Mouse (Mus musculus) forebrain, embryonic 11.5 days (tissue): ENCODE data around the gene Orc3. TPM values are rescaled to one million over a fixed set of nuclear protein-coding genes. Genes with fewer than 3 reads are reported as not detected.
"Not testable (repeated sequence)": the region's sequence is repeated elsewhere in the genome, so short reads cannot be mapped to it uniquely, and the experiment has no call there.

ENCODE experiments used
- ATAC-seq: fragments of 200-750 bp; cut with Nextera tagmentation; replicated peaks from 2 replicates; pipeline ENCODE4 v1.8.0; 2017; ENCODE audit warnings: moderate TSS enrichment; ENCODE audit not compliant: low FRiP score
- DNase-seq: peaks from one replicate; pipeline ENCODE4 v3.0.0-alpha.2; 2017; ENCODE audit warnings: low spot score
- H3K27ac ChIP-seq: fragments of 300-500 bp; sonication (generic); 2 replicates; pipeline ENCODE4 v1.5.1; 2014; ENCODE audit warnings: low read depth, low read length
- H3K27me3 ChIP-seq: fragments of 300-500 bp; sonication (generic); 2 replicates; pipeline ENCODE4 v1.6.1; 2014; ENCODE audit warnings: mild to moderate bottlenecking, low read length, mixed read lengths; ENCODE audit not compliant: control insufficient read depth, insufficient read depth
- H3K36me3 ChIP-seq: fragments of 300-500 bp; sonication (generic); 2 replicates; pipeline ENCODE4 v1.6.1; 2014; ENCODE audit warnings: mild to moderate bottlenecking, low read length, moderate library complexity, mixed read lengths; ENCODE audit not compliant: control insufficient read depth, insufficient read depth
- H3K4me1 ChIP-seq: fragments of 300-500 bp; sonication (generic); replicated peaks from 2 replicates; pipeline ENCODE4 v1.6.1; 2014; ENCODE audit warnings: low read length, mixed read lengths; ENCODE audit not compliant: control insufficient read depth, insufficient read depth
- H3K4me2 ChIP-seq: fragments of 300-500 bp; sonication (generic); 2 replicates; pipeline ENCODE4 v1.6.1; 2014; ENCODE audit warnings: low read depth, mild to moderate bottlenecking, low read length, moderate library complexity, mixed read lengths; ENCODE audit not compliant: severe bottlenecking
- H3K4me3 ChIP-seq: fragments of 300-500 bp; sonication (generic); 2 replicates; pipeline ENCODE4 v1.5.1; 2014; ENCODE audit warnings: low read depth, low read length
- H3K9ac ChIP-seq: fragments of 300-500 bp; sonication (generic); 2 replicates; pipeline ENCODE4 v1.6.1; 2014; ENCODE audit warnings: low read length
- H3K9me3 ChIP-seq: fragments of 300-500 bp; sonication (generic); 2 replicates; pipeline ENCODE4 v1.6.1; 2016; ENCODE audit warnings: low read length, mixed read lengths; ENCODE audit not compliant: control insufficient read depth
- WGBS: fragments of 180-500 bp; shearing (Covaris S2); extraction: QIAGEN DNeasy Blood & Tissue Kit; methylation state at CpG from one replicate; pipeline ENCODE4 v1.1.7; 2014; 5-methylcytosine and 5-hydroxymethylcytosine counted together
- polyA plus RNA-seq: library from polyadenylated mRNA; unstranded; fragments of >200 nt; fragmentation: Nextera tagmentation; extraction: Ambion mirVana; gene quantifications from 2 replicates; pipeline ENCODE4 v1.2.1, GENCODE M21; 2014

The Orc3 gene
- polyA plus RNA-seq, 1 experiment from 2014 or later, result 133 TPM

DNA sequence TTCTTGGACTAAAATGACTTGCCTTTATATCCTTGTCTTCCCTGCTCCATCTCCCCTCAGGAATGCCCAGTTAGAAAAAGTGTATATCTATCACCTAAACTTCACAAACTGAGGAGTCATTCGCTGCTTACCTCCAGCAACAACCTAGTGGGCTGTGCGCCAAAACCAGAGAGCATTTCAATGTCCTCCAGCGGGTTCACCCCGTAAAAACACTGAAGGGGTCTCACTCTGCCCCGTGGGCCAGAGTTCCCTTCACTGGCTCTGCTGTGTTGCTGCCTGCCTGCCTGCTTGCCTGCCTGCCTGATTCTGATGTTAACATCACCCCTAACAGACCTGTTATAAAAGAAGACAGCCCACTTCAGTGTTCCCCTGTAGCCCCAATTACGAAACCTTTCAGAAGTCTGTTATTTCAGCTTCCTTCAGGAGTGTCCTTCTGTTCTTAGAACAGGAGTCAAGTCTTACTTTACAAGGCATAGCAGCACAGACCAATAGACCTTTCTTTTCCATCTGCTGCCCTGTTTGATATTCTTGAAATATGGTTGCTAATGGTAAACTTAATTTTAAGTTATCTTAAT lies 1.1 kb downstream of the Orc3 start:
- WGBS, result 78% methylated on average over 6 of the region's 6 CpGs
- ATAC-seq (no peak), DNase-seq (no peak)
- Histone ChIP-seq H3K4me3 (peak overlapping the region; percentile 77), H3K9me3 (no peaks in the 10 kb centered on the region), H3K27ac (no peak overlapping the region), H3K27me3 (no peaks in the 10 kb centered on the region), H3K4me1 (peaks cover 13% of the 10 kb centered on the region), H3K36me3 (no peaks in the 10 kb centered on the region), H3K9ac (peak overlapping the region; percentile 88; the same call in 1 of the 2 replicates), H3K4me2 (peak overlapping the region; percentile 90)

DNA sequence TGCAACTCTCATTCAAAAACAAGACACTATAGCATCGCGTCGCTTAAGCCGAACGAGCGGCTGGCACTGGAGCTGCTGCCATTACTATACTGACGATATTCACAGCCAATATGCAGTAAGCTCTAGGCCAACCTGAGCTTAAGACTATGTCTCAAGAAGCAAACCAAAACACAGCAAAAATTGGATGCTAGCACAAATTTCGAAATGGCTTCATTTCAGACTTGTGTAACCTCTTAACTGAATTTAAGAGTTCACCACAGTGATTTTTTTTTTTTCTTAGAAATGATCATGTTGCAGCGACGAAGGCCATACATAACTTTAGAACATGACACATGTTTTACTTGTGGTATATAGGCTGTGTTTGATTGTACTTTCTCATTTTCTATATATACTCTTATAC lies 8.1 kb downstream of the Orc3 start:
- no peak overlapping the region for H3K4me3 ChIP-seq
- peaks cover 5% of the 10 kb centered on the region; the same call in 1 of the 2 replicates for H3K36me3 ChIP-seq
- DNase-seq, result no peak
- H3K27ac ChIP-seq, result no peak overlapping the region
- no peak overlapping the region for H3K4me2 ChIP-seq
- 98% methylated on average over 10 of the region's 10 CpGs for WGBS
- H3K27me3 ChIP-seq, result no peaks in the 10 kb centered on the region
- H3K9me3 ChIP-seq, result no peaks in the 10 kb centered on the region
- no peak overlapping the region for H3K9ac ChIP-seq
- no peak for ATAC-seq
- no peaks in the 10 kb centered on the region for H3K4me1 ChIP-seq

DNA sequence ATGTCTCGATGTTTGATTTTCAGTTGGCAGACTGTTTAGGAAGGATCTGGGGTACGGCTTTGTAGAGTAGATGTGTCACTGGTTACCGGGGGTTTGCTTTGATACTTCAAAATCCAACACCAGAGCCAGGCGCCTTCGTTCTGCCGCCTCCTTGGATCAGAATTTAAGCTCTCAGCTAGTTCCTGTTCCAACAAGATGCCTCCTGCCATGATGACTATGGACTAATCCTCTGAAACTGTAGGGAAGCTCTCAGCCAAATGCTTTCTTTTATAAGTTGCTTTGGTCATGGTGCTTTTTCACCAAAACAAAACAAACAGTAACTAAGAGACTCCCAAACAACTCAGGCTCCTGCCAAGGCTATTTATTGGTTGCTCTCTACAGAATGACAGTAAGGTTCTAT lies 11.6 kb downstream of the Orc3 start:
- no peak for ATAC-seq
- Histone ChIP-seq H3K27ac (no peak overlapping the region), H3K36me3 (peaks cover 7% of the 10 kb centered on the region; the same call in 1 of the 2 replicates), H3K9me3 (no peaks in the 10 kb centered on the region), H3K4me3 (no peak overlapping the region), H3K9ac (no peak overlapping the region), H3K27me3 (no peaks in the 10 kb centered on the region), H3K4me2 (no peak overlapping the region), H3K4me1 (no peaks in the 10 kb centered on the region)
- WGBS, result 88% methylated on average over 6 of the region's 6 CpGs
- no peak for DNase-seq

- Histone ChIP-seq H3K4me2 (no peak overlapping the region), H3K27me3 (no peaks in the 10 kb centered on the region), H3K27ac (no peak overlapping the region), H3K9me3 (no peaks in the 10 kb centered on the region), H3K36me3 (peaks cover 9% of the 10 kb centered on the region; the same call in 1 of the 2 replicates), H3K4me3 (no peak overlapping the region), H3K9ac (no peak overlapping the region), H3K4me1 (no peaks in the 10 kb centered on the region)
- ATAC-seq, result no peak
- DNase-seq, result no peak
- WGBS, result 90% methylated on average over 7 of the region's 7 CpGs
Measured at GRCm38 (mm10) chr4:34584871-34585607, 29.7 kb downstream of the Orc3 start.

GRCm38 (mm10) chr4:34583427-34583826 lies 31.3 kb downstream of the Orc3 start:
- H3K36me3 ChIP-seq, result peaks cover 13% of the 10 kb centered on the region

GRCm38 (mm10) chr4:34582476-34582875 lies 32.3 kb downstream of the Orc3 start:
- H3K27me3 ChIP-seq, result no peaks in the 10 kb centered on the region
- H3K4me3 ChIP-seq, result no peak overlapping the region
- H3K9ac ChIP-seq, result no peak overlapping the region
- DNase-seq (no peak), ATAC-seq (no peak)
- H3K4me1 ChIP-seq, result no peaks in the 10 kb centered on the region
- no peaks in the 10 kb centered on the region for H3K9me3 ChIP-seq
- no peak overlapping the region for H3K27ac ChIP-seq
- no peak overlapping the region for H3K4me2 ChIP-seq
- peaks cover 13% of the 10 kb centered on the region for H3K36me3 ChIP-seq
- 71% methylated on average over 5 of the region's 5 CpGs for WGBS

More at GRCm38 (mm10) chr4:34583427-34583826, 31.3 kb downstream of the Orc3 start:
- no peak overlapping the region for H3K9ac ChIP-seq
- ATAC-seq, result no peak
- no peak overlapping the region for H3K4me2 ChIP-seq
- H3K27me3 ChIP-seq, result no peaks in the 10 kb centered on the region
- DNase-seq, result no peak
- H3K27ac ChIP-seq, result no peak overlapping the region
- no peaks in the 10 kb centered on the region for H3K9me3 ChIP-seq
- WGBS, result 90% methylated on average over 3 of the region's 3 CpGs
- H3K4me3 ChIP-seq, result no peak overlapping the region
- H3K4me1 ChIP-seq, result no peaks in the 10 kb centered on the region

DNA sequence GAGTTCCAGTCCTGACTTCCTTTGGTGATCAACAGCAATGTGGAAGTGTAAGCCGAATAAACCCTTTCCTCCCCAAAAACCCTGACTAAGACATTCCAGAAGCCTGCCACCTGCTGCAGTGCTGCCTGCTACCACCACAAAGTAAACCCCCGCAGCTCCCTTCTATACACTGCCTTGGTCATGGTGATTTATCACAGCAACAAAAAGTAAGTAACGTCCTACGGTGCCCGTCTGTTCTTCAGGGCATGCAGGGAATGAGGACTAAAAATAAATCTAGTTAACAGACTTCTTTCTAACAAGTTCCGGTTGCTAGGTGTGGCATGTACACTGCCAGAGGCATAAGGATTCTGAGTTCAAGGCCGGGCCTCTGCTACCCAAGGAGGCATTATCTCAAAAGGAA lies 32.8 kb downstream of the Orc3 start:
- whole genome bisulfite sequencing, result 85% methylated on average over 7 of the region's 7 CpGs
- Histone ChIP-seq H3K4me1 (no peaks in the 10 kb centered on the region), H3K4me2 (no peak overlapping the region), H3K4me3 (no peak overlapping the region), H3K27ac (no peak overlapping the region), H3K9ac (no peak overlapping the region), H3K9me3 (no peaks in the 10 kb centered on the region), H3K36me3 (peaks cover 13% of the 10 kb centered on the region), H3K27me3 (no peaks in the 10 kb centered on the region)
- ATAC-seq, result no peak
- DNase-seq, result no peak

GRCm38 (mm10) chr4:34581489-34581888 lies 33.3 kb downstream of the Orc3 start:
- H3K4me1 ChIP-seq, H3K4me3 ChIP-seq, ATAC-seq, H3K27me3 ChIP-seq, DNase-seq, H3K27ac ChIP-seq, H3K4me2 ChIP-seq, H3K9me3 ChIP-seq, H3K9ac ChIP-seq: not testable (repeated sequence)
- 90% methylated on average over 1 of the region's 1 CpGs for WGBS
- peaks cover 13% of the 10 kb centered on the region for H3K36me3 ChIP-seq

- Histone ChIP-seq H3K4me1 (no peaks in the 10 kb centered on the region), H3K36me3 (peaks cover 16% of the 10 kb centered on the region), H3K4me3 (no peak overlapping the region), H3K4me2 (no peak overlapping the region), H3K27me3 (no peaks in the 10 kb centered on the region), H3K9ac (no peak overlapping the region), H3K27ac (no peak overlapping the region), H3K9me3 (no peaks in the 10 kb centered on the region)
- 89% methylated on average over 1 of the region's 1 CpGs for WGBS
- ATAC-seq (no peak), DNase-seq (no peak)
Measured at GRCm38 (mm10) chr4:34579215-34579614, 35.5 kb downstream of the Orc3 start.
